Mouse (Mus musculus): ENCODE measurements around the gene Smim4.

Gene Smim4

GRCm38 (mm10) chr14:31045817-31046216, 82.9 kb downstream of the Smim4 start:
- in situ Hi-C loops (cut with MboI; ENCODE audit: low pct_unique_long_range_greater_than_20kb in 1 of 2, low sequenced_read_pairs in 2 of 2, unreplicated experiment in 1 of 2), result no loop called here

- in situ Hi-C loops (cut with MboI; ENCODE audit: low pct_unique_long_range_greater_than_20kb in 1 of 2, low sequenced_read_pairs in 2 of 2, unreplicated experiment in 1 of 2), result no loop called here
These were observed 83.5 kb downstream of the Smim4 start for GRCm38 (mm10) chr14:31045296-31045695.

All from mouse embryonic stem cell (cell line).